Comparison of ENCODE assay signal across 19 mouse cellular contexts in the genomic region with DNA sequence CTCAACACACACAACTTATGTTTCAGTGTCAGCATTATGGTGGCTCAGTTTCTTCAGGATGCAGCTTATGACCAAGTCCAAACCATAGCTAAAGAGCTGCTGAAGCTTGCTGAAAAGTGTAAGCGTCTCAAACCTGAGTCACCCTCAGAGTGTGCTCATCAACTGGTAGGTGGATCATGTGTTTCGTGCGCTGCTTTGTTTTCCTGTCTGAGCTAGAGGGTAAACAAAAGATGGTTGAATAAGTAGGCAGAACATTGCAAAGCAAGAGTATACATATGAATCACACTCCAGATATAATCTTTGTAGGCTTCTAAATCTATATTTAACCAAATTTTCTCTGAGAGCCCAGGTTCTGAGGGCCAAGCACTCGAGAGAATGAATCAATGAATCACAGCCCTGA. TPM values are rescaled to one million over a fixed set of nuclear protein-coding genes. Genes with fewer than 3 reads are reported as not detected.
"Had no signal": no experiment of that assay in that cellular context is flagged by ENCODE, and none has a peak within 500 bp of the region (broad histone marks: within the 10 kb centered on the region; RNA-seq: fewer than 3 reads in every experiment).

No protein-coding gene starts in this region.

- H3K4me1 ChIP-seq: limb, embryonic 13.5 days; midbrain, embryonic 13.5 days had no signal

- DNase-seq: kidney, adult 8-10 months; kidney, postnatal 36 days; liver, embryonic 13.5 days; lung, adult 18-20 months; right cerebral cortex, postnatal 25 days; thymus, postnatal 4 days had no signal

- H3K27ac ChIP-seq: kidney, postnatal 0 days; limb, embryonic 13.5 days; liver, embryonic 13.5 days; midbrain, embryonic 13.5 days had no signal

- H3K4me3 ChIP-seq: limb, embryonic 13.5 days; liver, embryonic 13.5 days; midbrain, embryonic 13.5 days had no signal

RNA-seq across cellular contexts. Expression of a gene that starts 3.3 kb away (rescaled TPM):
- total RNA-seq: layer of hippocampus, adult 18-20 months; megakaryocyte progenitor cell, adult 5-6 weeks; midbrain, postnatal 0 days had no signal
- polyA plus RNA-seq: midbrain, embryonic 13.5 days; neural tube, embryonic 14.5 days; small intestine, adult 2 months had no signal

RNA-seq across cellular contexts. Expression of a gene that starts 45.4 kb away (rescaled TPM):
- total RNA-seq: layer of hippocampus, adult 18-20 months; layer of hippocampus, postnatal 10 days; left cerebral cortex, adult 8-10 months; left cerebral cortex, postnatal 36 days; megakaryocyte progenitor cell, adult 5-6 weeks; midbrain, postnatal 0 days had no signal
- polyA plus RNA-seq: inflammation-experienced regulatory T-cells, adult 6 months; limb, embryonic 13.5 days; lung, embryonic 16.5 days; midbrain, embryonic 13.5 days; midbrain, postnatal 0 days; neural tube, embryonic 14.5 days; small intestine, adult 2 months had no signal
